Mouse (Mus musculus) liver, embryonic 14.5 days (tissue): ENCODE data around the gene Gm826. TPM values are rescaled to one million over a fixed set of nuclear protein-coding genes. Genes with fewer than 3 reads are reported as not detected.

Source experiments
- ATAC-seq: fragments of 200-750 bp; cut with Nextera tagmentation; 2 replicates; pipeline ENCODE4 v1.8.0; 2017; ENCODE audit warnings: moderate number of reproducible peaks, mild to moderate bottlenecking, moderate library complexity; ENCODE audit not compliant: insufficient read depth
- DNase-seq, 3 experiments: peaks; one replicate each; pipeline ENCODE4 v3.0.0-alpha.2; 2012 to 2013; ENCODE audit warnings: low read depth in 3 of 3, low spot score in 3 of 3
- H3K27ac ChIP-seq: fragments of 300-500 bp; sonication (generic); 2 replicates; pipeline ENCODE4 v1.5.1; 2014; ENCODE audit warnings: moderate library complexity, mild to moderate bottlenecking, control low read depth, inconsistent platforms
- H3K27me3 ChIP-seq: fragments of 300-500 bp; sonication (generic); 2 replicates; pipeline ENCODE4 v1.6.1; 2014; ENCODE audit warnings: mild to moderate bottlenecking, low read length, moderate library complexity; ENCODE audit not compliant: control insufficient read depth, insufficient read depth
- H3K36me3 ChIP-seq: fragments of 300-500 bp; sonication (generic); replicated peaks from 2 replicates; pipeline ENCODE4 v1.6.1; 2014; ENCODE audit warnings: low read depth; ENCODE audit not compliant: control insufficient read depth, insufficient read depth
- H3K4me1 ChIP-seq, 2 experiments: fragments of 200-500 bp in 1 of 2; fragments of 300-500 bp in 1 of 2; sonication (generic) in 1 of 2; replicated peaks; 2 replicates each; pipeline ENCODE4 v1.6.1; 2012 to 2014; ENCODE audit warnings: antibody characterized with exemption in 1 of 2, inconsistent platforms in 1 of 2, low read length in 1 of 2; ENCODE audit not compliant: control insufficient read depth in 2 of 2, insufficient read depth in 2 of 2
- H3K4me2 ChIP-seq: fragments of 300-500 bp; sonication (generic); 2 replicates; pipeline ENCODE4 v1.6.1; 2014; ENCODE audit warnings: low read depth, mild to moderate bottlenecking, control low read depth, moderate library complexity
- H3K4me3 ChIP-seq, 2 experiments: fragments of 200-500 bp in 1 of 2; fragments of 300-500 bp in 1 of 2; sonication (generic) in 1 of 2; 2 replicates each; pipeline ENCODE4 v1.5.1; 2012 to 2014; ENCODE audit warnings: low read depth in 2 of 2, low read length in 2 of 2, mild to moderate bottlenecking in 2 of 2, control low read depth in 1 of 2, inconsistent platforms in 1 of 2, moderate library complexity in 1 of 2; ENCODE audit not compliant: insufficient read depth in 1 of 2
- H3K9ac ChIP-seq: fragments of 300-500 bp; sonication (generic); replicated peaks from 2 replicates; pipeline ENCODE4 v1.6.1; 2014; ENCODE audit warnings: mild to moderate bottlenecking, control low read depth, moderate library complexity
- H3K9me3 ChIP-seq: fragments of 300-500 bp; sonication (generic); 2 replicates; pipeline ENCODE4 v1.6.1; 2016; ENCODE audit warnings: low read length, mixed read lengths; ENCODE audit not compliant: control insufficient read depth
- CTCF ChIP-seq: IDR thresholded peaks from 2 replicates; pipeline ENCODE4 v1.5.1; 2016; ENCODE audit warnings: antibody characterized with exemption, low read depth, control low read depth
- EP300 ChIP-seq: IDR thresholded peaks from 2 replicates; pipeline ENCODE4 v1.6.1; 2016; ENCODE audit warnings: antibody characterized with exemption, low read depth
- WGBS: fragments of 180-500 bp; shearing (Covaris S2); extraction: QIAGEN DNeasy Blood & Tissue Kit; methylation state at CpG from one replicate; pipeline ENCODE4 v1.1.7; 2014; ENCODE audit not compliant: insufficient replicate concordance; 5-methylcytosine and 5-hydroxymethylcytosine counted together
- polyA plus RNA-seq, 2 experiments: library from polyadenylated mRNA; depleted of rRNA in 1 of 2; stranded (reverse) in 1 of 2; unstranded in 1 of 2; fragments of >200 nt; fragmentation: Nextera tagmentation in 1 of 2; extraction: Ambion mirVana in 1 of 2; gene quantifications; 2 replicates each; pipeline versions ENCODE4 v1.2.1 to v1.2.3; 2012 to 2014

Gm826 gene
- polyA plus RNA-seq, 2 experiments = 5.3 to 7.0 TPM

DNA sequence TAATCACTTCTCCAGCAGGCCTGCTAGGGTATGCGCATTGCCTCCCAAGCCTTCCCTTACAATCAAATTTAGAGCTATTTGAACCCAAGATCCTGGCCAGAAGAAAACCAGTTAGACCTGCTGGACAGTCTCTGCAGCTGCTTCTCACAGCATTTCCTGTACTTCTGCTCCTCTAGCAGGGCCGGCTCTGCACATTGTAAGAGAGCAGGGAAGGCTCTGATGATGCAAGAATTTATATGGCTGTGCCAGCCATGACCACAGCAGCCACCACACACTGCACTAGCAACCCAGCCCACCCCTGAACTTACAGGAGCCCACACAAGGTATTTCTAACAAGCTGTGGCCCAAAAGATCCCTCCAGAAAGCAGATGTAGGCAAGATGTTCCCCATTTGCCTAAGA is 19.6 kb upstream of the Gm826 start:
- Histone ChIP-seq H3K27ac (no peak overlapping the region), H3K36me3 (no peaks in the 10 kb centered on the region)
- WGBS = 41% methylated on average over 2 of the region's 2 CpGs

DNA sequence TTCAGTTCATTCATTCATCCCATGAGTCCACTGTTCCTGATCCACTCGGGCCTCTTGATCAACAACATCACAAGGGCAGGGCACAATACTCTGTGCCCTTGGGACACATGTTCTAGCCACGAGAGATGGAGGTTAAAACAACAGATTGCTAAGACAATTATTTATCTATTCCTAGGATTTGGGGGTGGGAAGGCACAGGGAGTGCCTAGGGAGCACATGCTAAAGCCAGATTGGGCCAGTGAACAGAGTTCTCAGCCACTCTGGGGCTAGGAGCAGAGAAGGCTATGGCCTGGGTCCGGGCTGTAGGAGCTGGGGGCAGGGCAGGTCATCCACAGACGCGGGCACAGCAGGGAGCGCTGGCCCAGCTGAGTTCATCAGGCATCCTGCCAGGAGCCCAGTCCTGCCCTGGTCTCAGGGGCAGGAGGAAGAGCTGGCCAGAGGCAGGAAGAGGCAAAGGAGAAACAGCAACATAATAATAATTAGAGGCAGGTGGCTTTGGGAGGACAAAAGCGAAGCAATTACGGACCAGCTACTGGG is 17.1 kb upstream of the Gm826 start:
- peaks cover 0 to 13% of the 10 kb centered on the region in 2 experiments; a peak in 2 of 4 replicates for H3K4me1 ChIP-seq
- no peak for DNase-seq
- H3K9ac ChIP-seq = no peak overlapping the region
- 45% methylated on average over 8 of the region's 8 CpGs for WGBS
- no peak overlapping the region for H3K4me2 ChIP-seq
- no peaks in the 10 kb centered on the region for H3K36me3 ChIP-seq
- H3K27me3 ChIP-seq = no peaks in the 10 kb centered on the region
- no peak overlapping the region for H3K4me3 ChIP-seq
- H3K9me3 ChIP-seq = no peaks in the 10 kb centered on the region
- H3K27ac ChIP-seq = no peak overlapping the region
- ATAC-seq = no peak
- TF ChIP-seq EP300 = no peak
- no peak for TF ChIP-seq CTCF

More for the DNA sequence above, 19.6 kb upstream of the Gm826 start:
- Histone ChIP-seq H3K9ac (no peak overlapping the region), H3K4me3 (no peak overlapping the region), H3K27me3 (peaks cover under 1% of the 10 kb centered on the region), H3K4me2 (no peak overlapping the region), H3K4me1 (peaks cover 0 to 9% of the 10 kb centered on the region in 2 experiments; a peak in 2 of 4 replicates), H3K9me3 (no peaks in the 10 kb centered on the region)
- no peak for DNase-seq
- TF ChIP-seq CTCF (no peak), EP300 (no peak)
- ATAC-seq = no peak

DNA sequence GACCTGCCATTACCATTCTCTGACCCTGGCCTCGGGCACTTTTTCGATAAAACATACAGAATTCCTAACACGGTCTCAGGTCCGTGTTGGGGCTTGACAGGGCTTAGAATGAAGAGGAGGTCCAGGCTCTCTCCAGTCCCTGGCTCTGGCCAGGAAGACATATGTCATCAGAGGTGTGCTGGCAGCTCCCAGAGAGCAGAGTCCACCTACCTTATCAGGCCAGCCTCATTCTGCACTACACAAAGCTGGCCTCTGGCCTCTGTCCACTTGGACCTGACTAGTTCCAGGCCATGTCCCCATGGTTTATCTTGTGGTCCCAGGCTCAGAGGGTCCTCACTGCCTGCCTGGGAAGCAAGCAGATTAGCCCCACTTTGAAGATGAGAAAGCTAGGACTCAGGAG is 15.6 kb upstream of the Gm826 start:
- H3K27me3 ChIP-seq = no peaks in the 10 kb centered on the region
- TF ChIP-seq CTCF = no peak
- H3K9me3 ChIP-seq = no peaks in the 10 kb centered on the region
- no peak overlapping the region for H3K4me2 ChIP-seq
- no peaks in the 10 kb centered on the region for H3K36me3 ChIP-seq
- peak; percentile 76 for ATAC-seq
- no peak overlapping the region for H3K4me3 ChIP-seq
- no peak overlapping the region for H3K9ac ChIP-seq
- H3K4me1 ChIP-seq = peaks cover 0 to 13% of the 10 kb centered on the region in 2 experiments; a peak in 2 of 4 replicates
- peak in 1 of 3 experiments; percentile 17 for DNase-seq
- H3K27ac ChIP-seq = no peak overlapping the region
- 54% methylated on average over 4 of the region's 4 CpGs for WGBS

DNA sequence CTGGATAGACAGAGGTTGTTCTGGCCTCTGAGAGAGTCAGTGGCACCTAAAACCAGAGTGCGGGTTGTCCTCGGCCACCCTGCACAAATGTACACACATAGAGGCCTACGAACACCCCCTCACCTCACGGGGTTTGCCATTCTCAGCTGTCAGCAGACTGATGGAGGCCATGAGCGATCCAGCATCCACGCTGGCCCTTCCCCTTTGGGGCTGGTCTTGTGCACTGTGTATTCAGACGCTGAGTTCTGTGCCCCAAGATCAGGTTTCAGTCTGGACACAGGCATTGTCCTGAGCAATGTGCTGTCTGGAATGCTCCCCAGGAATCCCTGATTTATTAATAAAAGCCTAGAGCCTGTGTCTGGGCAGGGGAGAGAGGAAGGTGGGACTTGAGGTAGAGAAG is 14.8 kb upstream of the Gm826 start:
- H3K4me2 ChIP-seq = no peak overlapping the region
- H3K9ac ChIP-seq = no peak overlapping the region
- H3K36me3 ChIP-seq = no peaks in the 10 kb centered on the region
- peaks cover 0 to 14% of the 10 kb centered on the region in 2 experiments; a peak in 2 of 4 replicates for H3K4me1 ChIP-seq
- TF ChIP-seq EP300 = no peak
- TF ChIP-seq CTCF = no peak
- no peak for DNase-seq
- H3K27me3 ChIP-seq = no peaks in the 10 kb centered on the region
- H3K9me3 ChIP-seq = no peaks in the 10 kb centered on the region
- peak; percentile 42; the same call in 1 of the 2 replicates for ATAC-seq
- WGBS = 53% methylated on average over 7 of the region's 7 CpGs
- no peak overlapping the region; the same call in 1 of the 2 replicates for H3K27ac ChIP-seq
- no peak overlapping the region for H3K4me3 ChIP-seq

DNA sequence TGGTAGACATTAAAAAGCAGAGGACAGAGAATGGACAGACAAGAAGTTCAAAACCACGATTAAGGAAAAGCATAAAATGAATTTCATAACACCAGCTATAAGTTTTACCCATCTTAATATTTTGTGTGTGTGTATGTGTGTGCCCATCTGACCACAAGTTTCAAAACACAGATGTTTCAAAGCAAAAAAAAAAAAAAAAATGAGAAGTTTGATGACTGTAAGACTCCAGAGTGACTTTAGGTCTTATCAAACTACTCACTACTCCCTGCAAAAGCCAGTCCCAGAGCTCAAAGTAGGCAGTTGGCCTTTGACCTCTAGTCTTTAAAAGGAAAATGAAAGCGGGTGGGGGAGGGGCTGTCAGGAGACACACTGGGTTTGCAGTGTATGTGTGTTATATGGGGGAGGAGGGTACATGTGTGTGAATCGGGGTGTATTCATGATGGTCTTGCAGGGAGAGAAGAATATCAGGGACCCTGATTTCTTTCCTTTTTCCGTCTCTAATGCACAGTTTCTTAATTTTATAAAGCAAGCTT is 14.2 kb upstream of the Gm826 start:
- ATAC-seq (no peak; the same call in 1 of the 2 replicates), DNase-seq (peak in 1 of 3 experiments; percentile 36)
- Histone ChIP-seq H3K4me3 (no peak overlapping the region), H3K9ac (no peak overlapping the region), H3K4me2 (no peak overlapping the region), H3K9me3 (no peaks in the 10 kb centered on the region), H3K27ac (no peak overlapping the region), H3K36me3 (no peaks in the 10 kb centered on the region), H3K4me1 (peaks cover 0 to 14% of the 10 kb centered on the region in 2 experiments; a peak in 2 of 4 replicates), H3K27me3 (no peaks in the 10 kb centered on the region)
- TF ChIP-seq EP300 (no peak), CTCF (no peak)
- 43% methylated on average over 4 of the region's 4 CpGs for WGBS
